Mouse (Mus musculus) hematopoietic multipotent progenitor cell, adult 10-12 weeks (in vitro differentiated cells): ENCODE results near the gene Ins2. TPM values are rescaled to one million over a fixed set of nuclear protein-coding genes. Genes with fewer than 3 reads are reported as not detected.

Source experiments
- polyA plus RNA-seq: library from polyadenylated mRNA; stranded (reverse); fragments of >175 nt; gene quantifications from 2 replicates; pipeline ENCODE4 v1.2.3, GENCODE M21; 2012; ENCODE audit warnings: low replicate concordance

The Ins2 gene
- polyA plus RNA-seq: not detected in 2 replicates

GRCm38 (mm10) chr7:142743281-142743680 is at the start of gene Ins2:
Gene Ins2, minus strand, starts transcription at chr7:142743381.

GRCm38 (mm10) chr7:142669751-142670625 is 73.2 kb downstream of the Ins2 start, which contains the start of gene Gm49394:
Gene Gm49394, minus strand, starts transcription at chr7:142669942.

GRCm38 (mm10) chr7:142666659-142667058 is 76.5 kb downstream of the Ins2 start, which contains the start of gene Igf2:
Gene Igf2, minus strand, starts transcription at chr7:142666816.

Other genes starting within 250 kb of the Ins2 start
- gene Tnnt3, start 244.5 kb downstream of the Ins2 start, polyA plus RNA-seq: 4.0 and 7.6 TPM in 2 replicates
- 12.9 and 28.3 TPM in 2 replicates for gene Mrpl23, start 210.7 kb downstream of the Ins2 start, polyA plus RNA-seq
- gene Igf2, start 76.6 kb downstream of the Ins2 start, polyA plus RNA-seq: 0.22 and 0.29 TPM in 2 replicates
- 0.05 TPM in 1 of 2 replicates, not detected in the other for gene Gm49394, start 73.4 kb downstream of the Ins2 start, polyA plus RNA-seq
- gene Th, start 187.7 kb upstream of the Ins2 start, polyA plus RNA-seq: not detected in 2 replicates
- gene Ascl2, start 225.9 kb upstream of the Ins2 start, polyA plus RNA-seq: 0.44 and 3.9 TPM in 2 replicates